Mouse (Mus musculus): Measurements from ENCODE around the gene Alcam. TPM values are rescaled to one million over a fixed set of nuclear protein-coding genes. Genes with fewer than 3 reads are reported as not detected.

The Alcam gene
- polyA plus RNA-seq, 1 experiment: 13.1 TPM

- no peaks in the 10 kb centered on the region for H3K79me2 ChIP-seq (ENCODE audit: control insufficient read depth, insufficient read depth)
- no peak overlapping the region for H3K4me3 ChIP-seq
- H3K4me2 ChIP-seq (ENCODE audit: low read depth): no peak overlapping the region
- no peaks in the 10 kb centered on the region for H3K27me3 ChIP-seq (ENCODE audit: control insufficient read depth, insufficient read depth, insufficient read length)
- H3ac ChIP-seq (ENCODE audit: control insufficient read depth, insufficient read length): no peak overlapping the region
- H3K36me3 ChIP-seq (ENCODE audit: control insufficient read depth, insufficient read depth): no peaks in the 10 kb centered on the region
- TF ChIP-seq TCF3 (IDR thresholded peaks at IDR 0.05; ENCODE audit: insufficient read length, low read depth) (no peak), USF1 (IDR thresholded peaks at IDR 0.05; ENCODE audit: low read depth) (no peak), REST (IDR thresholded peaks at IDR 0.05; ENCODE audit: insufficient read depth, insufficient read length) (no peak), POLR2A (IDR thresholded peaks at IDR 0.05; ENCODE audit: insufficient read length, low read depth) (no peak), MAX (IDR thresholded peaks at IDR 0.05; ENCODE audit: low read depth) (no peak), POLR2AphosphoS2 (IDR thresholded peaks at IDR 0.05; ENCODE audit: insufficient read length, low read depth) (no peak)
Observed at GRCm38 (mm10) chr16:52343467-52344033, 110.3 kb downstream of the Alcam start.

- H3K36me3 ChIP-seq (ENCODE audit: control insufficient read depth, insufficient read depth): no peaks in the 10 kb centered on the region
- no peak for TF ChIP-seq CEBPB (IDR thresholded peaks at IDR 0.05; ENCODE audit: insufficient read depth, poor library complexity, severe bottlenecking)
- no peak for TF ChIP-seq MAX (IDR thresholded peaks at IDR 0.05; ENCODE audit: low read depth)
- no peak overlapping the region for H3ac ChIP-seq (ENCODE audit: control insufficient read depth, insufficient read length)
- H3K4me3 ChIP-seq: no peak overlapping the region
- H3K27me3 ChIP-seq (ENCODE audit: control insufficient read depth, insufficient read depth, insufficient read length): no peaks in the 10 kb centered on the region
- peak overlapping the region; percentile 16 for H3K4me2 ChIP-seq (ENCODE audit: low read depth)
- H3K79me2 ChIP-seq (ENCODE audit: control insufficient read depth, insufficient read depth): no peaks in the 10 kb centered on the region
Observed at GRCm38 (mm10) chr16:52342694-52343466, 111.0 kb downstream of the Alcam start.

GRCm38 (mm10) chr16:52334084-52334483 lies 119.8 kb downstream of the Alcam start:
- Histone ChIP-seq H3K79me2 (ENCODE audit: control insufficient read depth, insufficient read depth) (no peaks in the 10 kb centered on the region), H3K36me3 (ENCODE audit: control insufficient read depth, insufficient read depth) (no peaks in the 10 kb centered on the region), H3K4me3 (no peak overlapping the region)

GRCm38 (mm10) chr16:52333631-52334030 lies 120.2 kb downstream of the Alcam start:
- H3K4me3 ChIP-seq: no peak overlapping the region
- H3K4me2 ChIP-seq (ENCODE audit: low read depth): no peak overlapping the region
- TF ChIP-seq MAX (IDR thresholded peaks at IDR 0.05; ENCODE audit: low read depth): no peak
- no peak for TF ChIP-seq MYOG (IDR thresholded peaks at IDR 0.05; ENCODE audit: control insufficient read depth in 1 of 3, insufficient read depth in 1 of 3, insufficient read length in 2 of 3, low read depth in 2 of 3)
- TF ChIP-seq USF1 (IDR thresholded peaks at IDR 0.05; ENCODE audit: low read depth): no peak
- no peak for TF ChIP-seq REST (IDR thresholded peaks at IDR 0.05; ENCODE audit: insufficient read depth, insufficient read length)
- TF ChIP-seq CEBPB (IDR thresholded peaks at IDR 0.05; ENCODE audit: insufficient read depth, poor library complexity, severe bottlenecking): no peak
- TF ChIP-seq TCF12 (IDR thresholded peaks at IDR 0.05; ENCODE audit: insufficient read depth, poor library complexity, severe bottlenecking): no peak
- no peak for TF ChIP-seq TCF3 (IDR thresholded peaks at IDR 0.05; ENCODE audit: insufficient read length, low read depth)
- TF ChIP-seq E2F4 (IDR thresholded peaks at IDR 0.05; ENCODE audit: insufficient read depth): no peak
- no peak for TF ChIP-seq POLR2AphosphoS2 (IDR thresholded peaks at IDR 0.05; ENCODE audit: insufficient read length, low read depth)
- no peak for TF ChIP-seq POLR2A (IDR thresholded peaks at IDR 0.05; ENCODE audit: insufficient read length, low read depth)
- no peak for TF ChIP-seq MYOD1 (IDR thresholded peaks at IDR 0.05; ENCODE audit: control insufficient read depth in 1 of 3, insufficient read length in 2 of 3, low read depth in 2 of 3)
- TF ChIP-seq SRF (IDR thresholded peaks at IDR 0.05; ENCODE audit: control insufficient read depth, insufficient read length, low read depth): no peak

More at GRCm38 (mm10) chr16:52334084-52334483, 119.8 kb downstream of the Alcam start:
- H3K4me2 ChIP-seq (ENCODE audit: low read depth): no peak overlapping the region
- TF ChIP-seq USF1 (IDR thresholded peaks at IDR 0.05; ENCODE audit: low read depth) (no peak), TCF3 (IDR thresholded peaks at IDR 0.05; ENCODE audit: insufficient read length, low read depth) (no peak), POLR2A (IDR thresholded peaks at IDR 0.05; ENCODE audit: insufficient read length, low read depth) (no peak), POLR2AphosphoS2 (IDR thresholded peaks at IDR 0.05; ENCODE audit: insufficient read length, low read depth) (no peak), E2F4 (IDR thresholded peaks at IDR 0.05; ENCODE audit: insufficient read depth) (no peak), MYOG (IDR thresholded peaks at IDR 0.05; ENCODE audit: control insufficient read depth in 1 of 3, insufficient read depth in 1 of 3, insufficient read length in 2 of 3, low read depth in 2 of 3) (no peak), REST (IDR thresholded peaks at IDR 0.05; ENCODE audit: insufficient read depth, insufficient read length) (no peak), TCF12 (IDR thresholded peaks at IDR 0.05; ENCODE audit: insufficient read depth, poor library complexity, severe bottlenecking) (no peak), CEBPB (IDR thresholded peaks at IDR 0.05; ENCODE audit: insufficient read depth, poor library complexity, severe bottlenecking) (no peak), SRF (IDR thresholded peaks at IDR 0.05; ENCODE audit: control insufficient read depth, insufficient read length, low read depth) (no peak), MYOD1 (IDR thresholded peaks at IDR 0.05; ENCODE audit: control insufficient read depth in 1 of 3, insufficient read length in 2 of 3, low read depth in 2 of 3) (no peak), MAX (IDR thresholded peaks at IDR 0.05; ENCODE audit: low read depth) (no peak)
- H3ac ChIP-seq (ENCODE audit: control insufficient read depth, insufficient read length): no peak overlapping the region
- no peaks in the 10 kb centered on the region for H3K27me3 ChIP-seq (ENCODE audit: control insufficient read depth, insufficient read depth, insufficient read length)

GRCm38 (mm10) chr16:52331341-52331830 lies 122.5 kb downstream of the Alcam start:
- TF ChIP-seq MYOD1 (IDR thresholded peaks at IDR 0.05; ENCODE audit: control insufficient read depth in 1 of 3, insufficient read length in 2 of 3, low read depth in 2 of 3): no peak
- TF ChIP-seq E2F4 (IDR thresholded peaks at IDR 0.05; ENCODE audit: insufficient read depth): no peak
- no peak for TF ChIP-seq USF1 (IDR thresholded peaks at IDR 0.05; ENCODE audit: low read depth)
- TF ChIP-seq MYOG (IDR thresholded peaks at IDR 0.05; ENCODE audit: control insufficient read depth in 1 of 3, insufficient read depth in 1 of 3, insufficient read length in 2 of 3, low read depth in 2 of 3): no peak
- TF ChIP-seq CEBPB (IDR thresholded peaks at IDR 0.05; ENCODE audit: insufficient read depth, poor library complexity, severe bottlenecking): no peak
- TF ChIP-seq SRF (IDR thresholded peaks at IDR 0.05; ENCODE audit: control insufficient read depth, insufficient read length, low read depth): no peak
- no peak for TF ChIP-seq TCF12 (IDR thresholded peaks at IDR 0.05; ENCODE audit: insufficient read depth, poor library complexity, severe bottlenecking)
- no peak for TF ChIP-seq REST (IDR thresholded peaks at IDR 0.05; ENCODE audit: insufficient read depth, insufficient read length)
- Histone ChIP-seq H3K36me3 (ENCODE audit: control insufficient read depth, insufficient read depth) (no peaks in the 10 kb centered on the region), H3K27me3 (ENCODE audit: control insufficient read depth, insufficient read depth, insufficient read length) (no peaks in the 10 kb centered on the region), H3ac (ENCODE audit: control insufficient read depth, insufficient read length) (no peak overlapping the region), H3K79me2 (ENCODE audit: control insufficient read depth, insufficient read depth) (no peaks in the 10 kb centered on the region), H3K4me2 (ENCODE audit: low read depth) (no peak overlapping the region), H3K4me3 (no peak overlapping the region)

More at GRCm38 (mm10) chr16:52333631-52334030, 120.2 kb downstream of the Alcam start:
- Histone ChIP-seq H3K27me3 (ENCODE audit: control insufficient read depth, insufficient read depth, insufficient read length) (no peaks in the 10 kb centered on the region), H3ac (ENCODE audit: control insufficient read depth, insufficient read length) (no peak overlapping the region), H3K36me3 (ENCODE audit: control insufficient read depth, insufficient read depth) (no peaks in the 10 kb centered on the region), H3K79me2 (ENCODE audit: control insufficient read depth, insufficient read depth) (no peaks in the 10 kb centered on the region)

Measured in myocyte (in vitro differentiated cells).